Mouse (Mus musculus) cerebellum, adult 2 months (tissue): ENCODE data around the gene Tox3.

Source experiments
- CTCF ChIP-seq: fragments of 200-500 bp; IDR thresholded peaks from 2 replicates; pipeline ENCODE4 v1.5.1; 2011; ENCODE audit warnings: low read depth, mild to moderate bottlenecking, control low read depth, low read length, moderate library complexity, borderline replicate concordance; ENCODE audit not compliant: insufficient read depth
- POLR2A ChIP-seq: fragments of 200-500 bp; IDR thresholded peaks from 2 replicates; pipeline ENCODE4 v1.6.1; 2011; ENCODE audit warnings: low read length, control low read depth, borderline replicate concordance; ENCODE audit not compliant: insufficient read depth

DNA sequence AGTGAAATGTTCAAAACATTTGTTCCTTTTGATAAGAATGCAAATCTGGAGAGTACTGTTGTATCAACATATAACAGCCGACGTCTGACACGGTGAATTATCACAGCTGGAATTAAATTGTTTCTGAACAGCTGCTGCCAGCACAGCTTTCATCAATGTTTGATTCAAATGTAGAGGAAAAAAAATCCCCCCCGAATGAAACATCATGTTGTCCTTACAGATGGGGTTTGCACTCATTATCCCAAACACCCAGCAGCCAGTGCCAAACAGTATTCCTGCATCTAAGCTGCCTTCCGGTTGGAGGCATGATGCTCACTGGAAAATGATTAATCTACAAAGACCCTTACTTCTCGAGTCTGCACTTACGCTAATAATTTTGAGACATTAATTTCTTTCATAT is 75.0 kb downstream of the Tox3 start:
- TF ChIP-seq POLR2A (no peak), CTCF (no peak)
